Mouse (Mus musculus): Measurements from ENCODE around the gene Adcy9. TPM values are rescaled to one million over a fixed set of nuclear protein-coding genes. Genes with fewer than 3 reads are reported as not detected.

Gene Adcy9
- polyA plus RNA-seq, 1 experiment from 2014 or later = 1.5 TPM

DNA sequence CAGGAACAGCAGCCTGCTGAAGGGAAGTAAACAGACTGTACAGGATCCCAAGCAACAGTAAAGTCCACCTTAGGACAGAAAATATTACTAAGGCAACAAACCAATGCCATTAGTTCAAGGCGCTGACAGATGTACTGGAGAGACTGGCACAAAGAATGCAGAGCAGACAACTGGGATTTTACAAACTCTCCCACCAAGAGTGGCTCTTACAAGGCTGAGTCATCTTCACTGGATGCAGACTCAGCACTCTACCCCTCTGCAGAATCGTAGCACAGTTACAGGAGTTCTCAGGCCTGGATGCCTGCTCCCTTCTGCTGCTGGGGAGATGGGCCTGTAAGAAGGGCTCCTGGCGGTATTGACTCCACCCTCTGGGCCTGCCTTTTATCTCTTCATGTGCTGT is 99.4 kb downstream of the Adcy9 start:
- no peak for ATAC-seq (ENCODE audit: insufficient read depth, low FRiP score)
- H3K4me3 ChIP-seq (replicated peaks; ENCODE audit: low read length) = no peak overlapping the region
- no peaks in the 10 kb centered on the region for H3K4me1 ChIP-seq (ENCODE audit: control insufficient read depth, insufficient read depth, low read length)
- H3K9me3 ChIP-seq (replicated peaks; ENCODE audit: control insufficient read depth, low read length) = no peaks in the 10 kb centered on the region
- H3K4me2 ChIP-seq (ENCODE audit: low read depth, low read length) = no peak overlapping the region
- H3K27me3 ChIP-seq (ENCODE audit: control insufficient read depth, insufficient read depth, low read length) = no peaks in the 10 kb centered on the region
- H3K27ac ChIP-seq (ENCODE audit: low read length) = no peak overlapping the region
- no peak overlapping the region for H3K9ac ChIP-seq (ENCODE audit: low read length)
- no peaks in the 10 kb centered on the region for H3K36me3 ChIP-seq (ENCODE audit: control insufficient read depth, insufficient read depth, low read length)
- 71% methylated on average over 3 of the region's 3 CpGs for WGBS

GRCm38 (mm10) chr16:4318001-4318526 is 102.2 kb downstream of the Adcy9 start:
- no peak overlapping the region for H3K27ac ChIP-seq (ENCODE audit: low read length)
- no peak overlapping the region for H3K9ac ChIP-seq (ENCODE audit: low read length)
- 66% methylated on average over 6 of the region's 6 CpGs for WGBS
- no peaks in the 10 kb centered on the region for H3K9me3 ChIP-seq (replicated peaks; ENCODE audit: control insufficient read depth, low read length)
- no peak overlapping the region for H3K4me3 ChIP-seq (replicated peaks; ENCODE audit: low read length)
- H3K36me3 ChIP-seq (ENCODE audit: control insufficient read depth, insufficient read depth, low read length) = no peaks in the 10 kb centered on the region
- ATAC-seq (ENCODE audit: insufficient read depth, low FRiP score) = no peak
- no peaks in the 10 kb centered on the region for H3K27me3 ChIP-seq (ENCODE audit: control insufficient read depth, insufficient read depth, low read length)
- H3K4me1 ChIP-seq (ENCODE audit: control insufficient read depth, insufficient read depth, low read length) = no peaks in the 10 kb centered on the region
- no peak overlapping the region for H3K4me2 ChIP-seq (ENCODE audit: low read depth, low read length)

DNA sequence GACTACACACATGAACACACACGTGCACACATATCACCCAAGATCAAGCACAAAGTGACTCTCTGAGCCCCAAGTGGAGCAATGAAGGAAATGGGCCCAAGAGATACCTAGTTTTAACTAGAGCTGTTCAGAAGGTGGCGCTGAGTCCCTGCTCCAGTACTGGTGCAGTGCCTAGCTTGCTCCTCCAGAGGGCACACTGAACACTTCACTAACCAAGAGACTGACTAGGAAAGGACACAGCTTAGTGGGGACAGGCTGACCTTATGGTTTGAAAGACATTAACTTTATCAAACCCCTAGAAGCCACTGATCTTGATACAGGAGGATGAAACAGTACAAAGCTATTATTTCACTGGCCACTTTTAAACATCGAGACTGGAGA is 104.2 kb downstream of the Adcy9 start:
- no peak overlapping the region for H3K9ac ChIP-seq (ENCODE audit: low read length)
- no peaks in the 10 kb centered on the region for H3K36me3 ChIP-seq (ENCODE audit: control insufficient read depth, insufficient read depth, low read length)
- ATAC-seq (ENCODE audit: insufficient read depth, low FRiP score) = peak; percentile 73; the same call in 1 of the 2 replicates
- H3K4me2 ChIP-seq (ENCODE audit: low read depth, low read length) = no peak overlapping the region
- WGBS = 29% methylated on average over 3 of the region's 3 CpGs
- H3K27ac ChIP-seq (ENCODE audit: low read length) = no peak overlapping the region
- no peaks in the 10 kb centered on the region for H3K27me3 ChIP-seq (ENCODE audit: control insufficient read depth, insufficient read depth, low read length)
- H3K9me3 ChIP-seq (replicated peaks; ENCODE audit: control insufficient read depth, low read length) = no peaks in the 10 kb centered on the region
- no peaks in the 10 kb centered on the region for H3K4me1 ChIP-seq (ENCODE audit: control insufficient read depth, insufficient read depth, low read length)
- no peak overlapping the region for H3K4me3 ChIP-seq (replicated peaks; ENCODE audit: low read length)

DNA sequence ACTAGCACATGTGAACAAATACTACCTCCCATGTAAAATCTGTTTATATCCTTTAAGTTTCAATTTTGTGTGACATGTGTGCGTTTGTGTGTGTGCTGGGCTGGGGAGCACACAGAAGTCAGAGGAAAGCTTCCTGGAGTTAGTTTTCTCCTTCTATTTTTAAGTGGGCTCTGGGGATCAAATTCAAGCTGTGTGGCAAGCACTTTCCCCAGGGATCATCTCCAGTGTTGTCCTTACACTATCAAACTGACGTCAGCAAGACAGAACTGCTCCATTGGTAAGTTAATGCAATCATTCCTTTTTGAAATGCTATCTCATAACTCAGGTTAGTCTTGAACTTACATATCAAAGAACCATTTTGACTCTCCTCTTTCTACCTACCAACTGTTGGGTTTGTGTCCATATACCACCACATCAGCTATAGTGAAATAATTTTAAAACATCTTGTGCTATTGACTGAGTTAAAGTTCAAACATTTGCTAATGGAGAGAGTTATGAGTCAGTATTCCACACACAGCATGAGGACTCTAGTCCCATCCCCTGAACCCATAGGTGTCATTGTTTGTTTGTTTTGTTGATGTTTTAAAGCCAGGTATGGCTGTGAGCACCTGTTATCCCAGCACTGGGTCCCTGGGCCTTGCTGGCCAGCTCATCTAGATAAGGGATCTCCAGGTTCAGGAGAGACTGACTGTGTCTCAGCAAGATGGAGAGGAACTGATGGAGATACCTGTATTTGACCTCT is 104.8 kb downstream of the Adcy9 start:
- Histone ChIP-seq H3K4me2 (ENCODE audit: low read depth, low read length) (no peak overlapping the region), H3K4me1 (ENCODE audit: control insufficient read depth, insufficient read depth, low read length) (no peaks in the 10 kb centered on the region), H3K9me3 (replicated peaks; ENCODE audit: control insufficient read depth, low read length) (no peaks in the 10 kb centered on the region), H3K36me3 (ENCODE audit: control insufficient read depth, insufficient read depth, low read length) (no peaks in the 10 kb centered on the region), H3K9ac (ENCODE audit: low read length) (no peak overlapping the region), H3K27ac (ENCODE audit: low read length) (no peak overlapping the region), H3K4me3 (replicated peaks; ENCODE audit: low read length) (no peak overlapping the region), H3K27me3 (ENCODE audit: control insufficient read depth, insufficient read depth, low read length) (no peaks in the 10 kb centered on the region)
- WGBS = 74% methylated on average over 2 of the region's 2 CpGs
- ATAC-seq (ENCODE audit: insufficient read depth, low FRiP score) = 0 out of 2 replicates have a peak, but pooled peaks have one; percentile 9

GRCm38 (mm10) chr16:4314891-4315290 is 105.4 kb downstream of the Adcy9 start:
- Histone ChIP-seq H3K9ac (ENCODE audit: low read length) (no peak overlapping the region), H3K9me3 (replicated peaks; ENCODE audit: control insufficient read depth, low read length) (no peaks in the 10 kb centered on the region), H3K4me3 (replicated peaks; ENCODE audit: low read length) (no peak overlapping the region), H3K27ac (ENCODE audit: low read length) (no peak overlapping the region), H3K4me1 (ENCODE audit: control insufficient read depth, insufficient read depth, low read length) (no peaks in the 10 kb centered on the region), H3K4me2 (ENCODE audit: low read depth, low read length) (no peak overlapping the region), H3K27me3 (ENCODE audit: control insufficient read depth, insufficient read depth, low read length) (no peaks in the 10 kb centered on the region), H3K36me3 (ENCODE audit: control insufficient read depth, insufficient read depth, low read length) (no peaks in the 10 kb centered on the region)
- no peak for ATAC-seq (ENCODE audit: insufficient read depth, low FRiP score)
- 86% methylated on average over 4 of the region's 4 CpGs for WGBS

GRCm38 (mm10) chr16:4312018-4312417 is 108.3 kb downstream of the Adcy9 start:
- no peak for ATAC-seq (ENCODE audit: insufficient read depth, low FRiP score)
- Histone ChIP-seq H3K27ac (ENCODE audit: low read length) (no peak overlapping the region), H3K9ac (ENCODE audit: low read length) (no peak overlapping the region), H3K27me3 (ENCODE audit: control insufficient read depth, insufficient read depth, low read length) (no peaks in the 10 kb centered on the region), H3K4me1 (ENCODE audit: control insufficient read depth, insufficient read depth, low read length) (no peaks in the 10 kb centered on the region), H3K36me3 (ENCODE audit: control insufficient read depth, insufficient read depth, low read length) (no peaks in the 10 kb centered on the region), H3K4me3 (replicated peaks; ENCODE audit: low read length) (no peak overlapping the region), H3K9me3 (replicated peaks; ENCODE audit: control insufficient read depth, low read length) (no peaks in the 10 kb centered on the region), H3K4me2 (ENCODE audit: low read depth, low read length) (no peak overlapping the region)
- WGBS = 57% methylated on average over 2 of the region's 2 CpGs

DNA sequence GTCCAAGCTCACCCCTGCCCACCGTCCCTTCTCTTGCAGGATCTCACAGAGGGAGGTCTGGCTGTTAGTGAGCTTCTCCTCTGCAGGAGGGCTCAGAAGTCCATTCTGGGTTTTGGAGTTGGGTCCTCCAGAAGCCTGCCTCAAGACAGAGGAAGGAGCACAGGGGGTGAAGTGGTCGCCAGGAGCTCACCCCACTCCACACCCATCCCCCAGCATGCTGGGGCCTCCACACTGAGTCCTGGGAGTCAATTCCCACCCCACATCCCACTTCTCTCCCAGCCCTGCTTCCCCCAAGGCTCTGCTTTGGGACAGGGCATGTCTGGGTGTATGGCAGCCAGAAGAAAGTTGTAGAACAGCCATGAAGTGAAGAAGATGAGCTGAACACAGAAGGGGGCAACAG is 108.7 kb downstream of the Adcy9 start:
- no peaks in the 10 kb centered on the region for H3K9me3 ChIP-seq (replicated peaks; ENCODE audit: control insufficient read depth, low read length)
- no peak for ATAC-seq (ENCODE audit: insufficient read depth, low FRiP score)
- no peak overlapping the region for H3K27ac ChIP-seq (ENCODE audit: low read length)
- no peak overlapping the region for H3K9ac ChIP-seq (ENCODE audit: low read length)
- 59% methylated on average over 2 of the region's 2 CpGs for WGBS
- no peaks in the 10 kb centered on the region for H3K36me3 ChIP-seq (ENCODE audit: control insufficient read depth, insufficient read depth, low read length)
- no peak overlapping the region for H3K4me2 ChIP-seq (ENCODE audit: low read depth, low read length)
- H3K27me3 ChIP-seq (ENCODE audit: control insufficient read depth, insufficient read depth, low read length) = no peaks in the 10 kb centered on the region
- H3K4me3 ChIP-seq (replicated peaks; ENCODE audit: low read length) = no peak overlapping the region
- no peaks in the 10 kb centered on the region for H3K4me1 ChIP-seq (ENCODE audit: control insufficient read depth, insufficient read depth, low read length)

- Histone ChIP-seq H3K9ac (ENCODE audit: low read length) (no peak overlapping the region), H3K4me2 (ENCODE audit: low read depth, low read length) (no peak overlapping the region), H3K36me3 (ENCODE audit: control insufficient read depth, insufficient read depth, low read length) (no peaks in the 10 kb centered on the region), H3K4me3 (replicated peaks; ENCODE audit: low read length) (no peak overlapping the region), H3K9me3 (replicated peaks; ENCODE audit: control insufficient read depth, low read length) (no peaks in the 10 kb centered on the region), H3K4me1 (ENCODE audit: control insufficient read depth, insufficient read depth, low read length) (no peaks in the 10 kb centered on the region), H3K27ac (ENCODE audit: low read length) (no peak overlapping the region), H3K27me3 (ENCODE audit: control insufficient read depth, insufficient read depth, low read length) (no peaks in the 10 kb centered on the region)
- ATAC-seq (ENCODE audit: insufficient read depth, low FRiP score) = no peak
- WGBS = 82% methylated on average over 4 of the region's 4 CpGs
Observed at GRCm38 (mm10) chr16:4307795-4308194, 112.5 kb downstream of the Adcy9 start.

DNA sequence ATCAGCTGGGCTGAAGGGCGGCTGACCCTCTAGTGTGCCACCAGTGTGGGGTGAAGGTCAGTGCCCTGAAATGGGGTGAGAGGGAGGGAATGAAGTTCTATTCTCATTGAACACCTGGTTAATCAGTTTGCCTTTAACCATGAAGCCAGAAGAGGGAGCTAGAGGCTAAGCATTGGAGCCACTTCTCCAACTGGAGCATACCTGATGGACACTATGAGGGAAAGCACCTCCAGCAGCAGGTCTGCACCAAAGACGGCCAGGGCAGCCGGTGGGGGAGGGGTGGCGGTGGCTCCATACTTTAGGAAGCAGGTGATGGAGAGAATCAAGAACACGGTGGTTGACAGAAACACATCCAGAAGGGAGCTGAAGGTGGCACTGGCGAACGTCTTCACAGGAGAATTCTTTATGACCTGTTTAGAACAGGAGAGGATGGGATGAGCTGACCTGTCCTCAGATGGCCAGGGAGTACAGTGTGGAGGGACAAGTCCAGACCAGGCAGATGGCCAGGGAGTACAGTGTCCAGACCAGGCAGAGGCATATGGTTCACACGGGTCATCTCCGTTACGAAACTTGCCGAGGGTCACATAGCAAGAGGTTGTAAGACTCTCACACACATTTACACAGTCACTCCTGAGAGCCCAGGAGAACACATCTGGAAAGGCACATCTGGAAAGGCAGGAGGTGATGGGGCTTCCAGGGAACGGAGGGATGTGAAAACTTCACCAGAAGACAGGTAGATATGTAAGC is 115.9 kb downstream of the Adcy9 start:
- Histone ChIP-seq H3K36me3 (ENCODE audit: control insufficient read depth, insufficient read depth, low read length) (no peaks in the 10 kb centered on the region), H3K4me2 (ENCODE audit: low read depth, low read length) (no peak overlapping the region)
- WGBS = 67% methylated on average over 12 of the region's 12 CpGs

More for the DNA sequence above, 115.9 kb downstream of the Adcy9 start:
- H3K4me1 ChIP-seq (ENCODE audit: control insufficient read depth, insufficient read depth, low read length) = no peaks in the 10 kb centered on the region
- no peaks in the 10 kb centered on the region for H3K27me3 ChIP-seq (ENCODE audit: control insufficient read depth, insufficient read depth, low read length)
- no peaks in the 10 kb centered on the region for H3K9me3 ChIP-seq (replicated peaks; ENCODE audit: control insufficient read depth, low read length)
- H3K27ac ChIP-seq (ENCODE audit: low read length) = no peak overlapping the region
- no peak overlapping the region for H3K4me3 ChIP-seq (replicated peaks; ENCODE audit: low read length)
- ATAC-seq (ENCODE audit: insufficient read depth, low FRiP score) = peak; percentile 53; the same call in 1 of the 2 replicates
- H3K9ac ChIP-seq (ENCODE audit: low read length) = no peak overlapping the region
